Mouse (Mus musculus) layer of hippocampus, adult 8-10 months (tissue): ENCODE measurements around the gene Tcf15. TPM values are rescaled to one million over a fixed set of nuclear protein-coding genes. Genes with fewer than 3 reads are reported as not detected.

Source experiments
- DNase-seq, 2 experiments: peaks; one replicate each; pipeline ENCODE4 v3.0.0; 2022; ENCODE audit warnings: low spot score in 2 of 2
- total RNA-seq, 4 experiments: library from RNA; stranded (reverse); gene quantifications; 2 replicates each; pipeline ENCODE4 v1.2.4; 2022

Gene Tcf15
- 1 to 10 TPM; 2.0 to 3.9 (median 2.7) TPM for total RNA-seq

GRCm38 (mm10) chr2:152143279-152144157 is at the start of gene Tcf15:
Gene Tcf15 (plus strand): TSS chr2:152143561.
- no peak for DNase-seq

DNA sequence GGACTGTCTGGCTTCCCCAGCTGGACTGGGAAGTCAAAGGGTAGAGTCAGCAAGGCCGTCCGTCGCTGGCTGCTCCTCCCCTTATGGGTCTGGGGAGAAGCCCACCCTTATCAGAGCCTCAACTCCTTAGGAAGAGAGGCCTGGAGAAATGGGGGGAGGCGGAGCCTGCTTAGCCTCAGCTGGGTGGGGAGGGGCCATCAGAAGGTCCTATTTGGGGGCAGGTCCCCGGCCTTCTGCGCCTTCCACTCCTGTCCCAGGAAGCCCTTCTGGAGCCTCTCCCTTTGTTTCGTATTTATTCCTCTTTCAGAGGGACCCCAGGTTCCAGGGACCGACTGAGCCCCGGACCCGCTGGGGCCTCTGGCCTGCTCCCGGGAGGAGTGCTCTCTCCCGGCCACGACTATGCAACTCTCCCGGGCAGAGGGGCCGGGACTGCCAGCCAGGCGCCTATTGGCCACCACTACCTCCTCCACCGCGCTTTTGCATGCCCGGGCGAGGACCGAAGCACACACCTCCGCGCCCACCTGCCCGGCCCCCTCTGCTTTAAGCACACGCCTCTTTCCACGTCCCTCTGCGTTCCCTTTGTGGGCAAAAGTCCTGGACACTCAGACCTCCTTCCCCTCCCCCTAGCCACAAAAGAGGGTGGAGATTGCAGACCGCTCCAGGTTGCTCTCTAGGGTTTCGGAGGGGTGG is 48.4 kb upstream of the Tcf15 start:
- DNase-seq, result no peak

GRCm38 (mm10) chr2:152096922-152097321 is 46.4 kb upstream of the Tcf15 start:
- no peak for DNase-seq

DNA sequence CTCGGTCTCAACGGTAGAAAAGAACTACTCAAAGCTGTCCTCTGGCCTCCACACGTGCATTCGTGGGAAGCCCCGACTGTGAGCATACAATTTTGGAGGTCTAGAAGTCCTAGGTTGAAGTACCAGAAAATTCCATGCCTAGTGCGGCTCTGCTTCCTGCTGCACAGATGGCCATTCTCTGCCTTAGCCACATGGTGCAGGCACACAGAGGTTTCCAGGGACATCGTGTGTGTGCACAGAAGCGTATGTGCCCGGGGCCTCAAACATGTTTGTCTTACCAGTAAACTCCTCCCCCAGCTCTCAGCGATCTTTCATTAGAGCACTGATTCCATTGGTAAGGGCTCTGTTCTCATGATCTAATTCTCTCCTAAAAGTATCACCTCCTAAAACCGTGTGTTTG is 45.4 kb upstream of the Tcf15 start:
- DNase-seq, result no peak

GRCm38 (mm10) chr2:152099538-152099937 is 43.8 kb upstream of the Tcf15 start:
- DNase-seq, result no peak

GRCm38 (mm10) chr2:152101761-152102160 is 41.6 kb upstream of the Tcf15 start:
- peak in 1 of 2 experiments; percentile 58 for DNase-seq

- DNase-seq, result no peak
Observed at GRCm38 (mm10) chr2:152102369-152102768, 41.0 kb upstream of the Tcf15 start.

- no peak for DNase-seq
Observed at GRCm38 (mm10) chr2:152104711-152105317, 38.5 kb upstream of the Tcf15 start.

- peak; percentile 78 to 79 for DNase-seq
Observed at GRCm38 (mm10) chr2:152105318-152106224, 37.8 kb upstream of the Tcf15 start, which contains the start of gene Srxn1. Gene Srxn1 (plus strand): TSS chr2:152105516.

DNA sequence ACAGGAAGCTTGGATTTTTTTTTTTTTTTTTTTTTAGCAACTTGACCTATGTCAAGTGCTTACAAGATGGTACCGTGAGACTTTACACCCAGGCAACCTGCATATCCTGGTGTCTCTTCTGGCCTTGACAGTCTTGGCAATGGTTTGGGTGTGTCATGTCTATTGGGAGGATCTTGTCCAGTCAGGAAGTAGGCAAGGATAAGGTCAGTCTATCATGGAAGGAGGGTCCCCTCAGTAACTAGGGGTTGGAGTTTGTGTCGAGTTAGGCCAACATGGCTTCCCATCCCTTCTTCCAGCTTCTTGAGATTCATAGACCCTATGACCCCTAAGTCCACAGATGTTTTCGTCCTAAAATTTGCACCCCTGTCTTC is 37.2 kb upstream of the Tcf15 start:
- no peak for DNase-seq

DNA sequence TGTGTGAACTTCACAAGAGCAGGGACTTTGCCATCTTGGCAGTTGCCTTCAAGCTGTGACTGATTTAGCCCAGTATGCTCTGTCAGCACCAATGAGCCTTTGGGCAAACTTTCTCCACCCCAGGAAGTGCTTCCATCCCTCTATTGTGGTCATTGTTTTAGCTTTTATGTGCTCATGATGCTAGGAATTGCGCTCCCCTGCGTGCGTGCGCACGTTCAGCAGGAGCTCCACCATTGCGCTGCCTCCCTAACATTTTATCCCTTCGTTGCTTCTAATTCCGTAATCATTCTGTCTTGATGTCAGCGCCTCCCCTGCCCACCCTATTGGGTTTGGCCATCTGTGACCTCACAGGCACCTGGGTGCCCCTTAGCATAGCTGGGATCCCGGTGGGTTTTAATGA is 36.8 kb upstream of the Tcf15 start:
- no peak for DNase-seq

DNA sequence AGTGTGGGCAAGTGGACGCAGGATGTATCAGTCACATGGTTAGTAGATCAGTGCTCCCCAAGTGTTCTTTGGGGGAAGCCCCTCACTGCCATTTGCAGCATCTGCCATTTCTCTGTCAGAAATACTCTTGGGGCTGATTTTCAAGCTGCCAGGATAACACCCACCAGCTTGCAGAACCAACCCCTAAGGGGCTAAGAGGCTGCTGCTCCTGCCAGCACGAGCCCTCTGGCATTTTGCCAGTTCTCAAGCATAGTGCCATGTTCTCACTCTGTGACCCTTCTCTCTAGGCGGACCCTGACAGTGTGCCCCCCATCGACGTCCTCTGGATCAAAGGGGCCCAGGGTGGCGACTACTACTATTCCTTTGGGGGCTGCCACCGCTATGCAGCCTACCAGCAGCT is 34.7 kb upstream of the Tcf15 start:
- no peak for DNase-seq

- DNase-seq, result no peak
Observed at GRCm38 (mm10) chr2:152109386-152109785, 34.0 kb upstream of the Tcf15 start.

GRCm38 (mm10) chr2:152111311-152111710 is 32.0 kb upstream of the Tcf15 start:
- DNase-seq, result no peak

DNA sequence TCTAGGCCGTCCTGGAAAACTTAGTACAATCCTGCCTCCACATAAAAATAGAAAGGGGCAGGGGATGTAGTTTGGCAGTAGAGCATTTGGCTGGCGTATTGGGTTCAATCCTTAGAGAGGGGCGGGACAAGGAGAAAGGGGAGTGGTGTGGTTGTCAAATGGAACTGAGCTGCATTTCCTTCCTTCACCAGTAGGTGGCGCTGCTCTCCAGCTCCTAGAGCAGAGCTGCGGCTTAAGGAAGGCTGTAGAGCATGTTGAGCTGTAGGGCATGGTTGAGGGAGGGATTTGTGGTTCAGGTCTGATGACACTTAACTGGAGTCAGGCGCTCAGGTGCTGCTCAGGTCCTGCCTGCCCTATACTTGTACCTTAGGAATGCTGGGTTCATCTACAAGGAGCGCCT is 31.4 kb upstream of the Tcf15 start:
- peak; percentile 85 to 96 for DNase-seq

- no peak for DNase-seq
Observed at GRCm38 (mm10) chr2:152112490-152112889, 30.9 kb upstream of the Tcf15 start.

GRCm38 (mm10) chr2:152112970-152113369 is 30.4 kb upstream of the Tcf15 start:
- no peak for DNase-seq

DNA sequence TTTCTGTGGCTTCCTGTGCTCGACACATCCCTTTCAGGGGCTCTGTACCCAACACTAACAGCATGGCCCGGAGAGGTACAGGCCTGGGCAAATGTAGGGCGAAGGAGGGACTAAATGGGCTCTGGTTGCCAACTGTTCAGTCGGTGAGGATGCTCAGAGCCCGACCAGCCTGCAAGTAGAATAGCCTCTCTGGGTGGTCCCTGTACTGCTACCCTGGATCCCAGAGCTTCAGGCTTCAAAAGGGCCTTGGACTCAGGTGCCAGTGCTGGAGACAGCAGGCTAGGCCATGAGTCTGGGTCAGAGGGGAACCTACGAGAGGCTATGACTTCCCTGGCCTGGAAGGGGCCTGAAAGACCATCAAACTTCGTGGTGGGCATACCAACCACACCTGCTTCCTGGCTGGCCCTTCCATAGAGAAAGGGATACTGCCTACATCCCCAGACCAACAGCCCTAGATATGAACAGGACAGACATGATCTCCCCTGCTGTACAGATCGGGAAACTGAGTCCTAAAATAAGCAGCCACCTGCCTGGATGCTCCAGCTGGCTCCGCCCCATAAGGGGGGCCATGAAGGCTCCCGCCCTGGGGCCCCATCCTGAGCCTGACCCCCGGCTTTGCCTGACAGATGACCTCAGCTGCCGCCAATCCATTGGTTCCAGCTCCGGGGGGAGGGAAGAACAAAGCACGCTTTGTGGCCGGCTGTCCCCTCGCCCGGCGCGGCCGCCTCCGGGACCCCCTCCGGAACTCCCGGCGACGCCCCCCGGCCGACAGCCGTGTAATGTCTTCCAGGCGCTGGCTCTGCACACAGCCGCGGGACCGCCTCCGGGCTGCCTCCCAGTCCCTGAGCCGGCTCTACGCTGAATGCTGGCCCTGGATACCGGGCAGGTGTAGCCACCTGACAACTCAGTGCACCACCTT is 29.0 kb upstream of the Tcf15 start:
- DNase-seq, result no peak

GRCm38 (mm10) chr2:152117694-152118093 is 25.7 kb upstream of the Tcf15 start:
- no peak for DNase-seq

- DNase-seq, result no peak
Observed at GRCm38 (mm10) chr2:152119228-152119865, 24.0 kb upstream of the Tcf15 start.
